Mouse (Mus musculus) kidney, adult 11 months (tissue): ENCODE results near the gene Rnasel.
"Not testable (repeated sequence)": the region's sequence is repeated elsewhere in the genome, so short reads cannot be mapped to it uniquely, and the experiment has no call there.

ENCODE experiments used
- DNase-seq: peaks from one replicate; pipeline ENCODE4 v3.0.0; 2022

The Rnasel gene

DNA sequence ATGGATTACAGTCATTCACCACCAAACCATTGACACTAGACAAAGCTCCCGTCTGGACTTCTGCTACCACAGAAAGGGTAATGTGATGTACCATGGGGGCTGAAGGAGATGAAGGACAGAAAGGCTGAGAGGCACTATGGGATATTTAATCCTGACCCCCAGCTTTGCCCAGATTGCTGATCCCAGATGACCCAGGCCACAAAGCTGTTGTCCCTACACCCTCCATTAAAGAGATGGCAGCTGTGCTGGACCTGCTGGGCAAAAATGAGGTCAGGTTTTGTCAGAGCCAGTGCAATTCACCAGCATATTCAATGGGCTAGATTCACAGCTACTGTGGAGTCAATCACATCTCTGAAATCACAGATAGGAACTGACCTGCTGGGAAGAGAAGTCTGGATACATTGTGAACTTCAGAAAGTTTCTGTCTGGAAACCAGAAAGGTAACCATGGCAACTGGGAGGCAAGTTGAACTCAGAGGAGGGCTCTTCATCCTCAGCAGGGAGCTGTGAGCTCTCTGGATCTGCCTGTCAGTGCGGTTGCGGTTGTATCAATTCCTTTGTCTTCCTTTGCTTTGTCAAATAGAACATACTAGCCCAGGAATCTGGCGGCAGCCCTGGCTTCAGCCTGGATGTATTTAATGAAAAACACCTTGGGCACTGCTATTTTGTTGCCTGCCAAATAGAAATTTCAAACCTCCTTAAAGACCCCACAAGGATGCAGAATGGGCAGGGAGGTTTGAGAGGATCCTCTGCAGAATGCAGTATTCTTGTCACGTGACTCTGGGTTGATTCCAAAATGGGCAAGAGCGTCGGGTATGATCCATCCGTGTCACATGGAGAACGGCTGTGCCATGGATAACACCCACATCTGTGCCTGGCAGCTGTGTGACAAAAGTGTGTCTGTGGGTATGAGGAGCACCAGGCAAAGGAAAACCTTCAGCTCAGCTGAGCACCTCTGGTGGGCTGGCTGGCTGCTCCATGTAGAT, 11.8 kb upstream of the Rnasel start:
- DNase-seq, result no peak

GRCm38 (mm10) chr1:153739437-153740015, 9.7 kb upstream of the Rnasel start:
- no peak for DNase-seq

DNA sequence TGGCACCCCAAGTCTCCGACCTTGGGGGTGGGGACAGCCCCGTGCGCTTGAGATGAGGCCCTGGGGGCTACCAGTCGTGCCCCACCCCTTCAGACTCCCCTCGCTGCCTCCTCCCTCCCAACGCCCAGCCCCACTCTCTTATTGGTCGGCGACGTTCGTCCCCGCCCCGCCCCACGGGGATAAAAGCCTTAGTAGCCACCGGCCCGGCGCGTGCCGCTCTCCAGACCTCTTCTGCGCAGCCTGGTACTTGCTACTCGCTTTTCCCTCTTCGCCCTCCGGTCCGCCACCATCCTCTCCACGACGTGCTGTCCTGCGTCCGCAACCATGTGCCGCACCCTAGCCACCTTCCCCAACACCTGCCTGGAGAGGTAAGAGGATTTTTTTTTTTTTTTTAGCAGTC, 9.1 kb upstream of the Rnasel start, which contains the start of gene Rgs16:
Gene Rgs16, plus strand, starts transcription at position 205 of the 400 bp plus-strand sequence.
- peak; percentile 57 for DNase-seq

DNA sequence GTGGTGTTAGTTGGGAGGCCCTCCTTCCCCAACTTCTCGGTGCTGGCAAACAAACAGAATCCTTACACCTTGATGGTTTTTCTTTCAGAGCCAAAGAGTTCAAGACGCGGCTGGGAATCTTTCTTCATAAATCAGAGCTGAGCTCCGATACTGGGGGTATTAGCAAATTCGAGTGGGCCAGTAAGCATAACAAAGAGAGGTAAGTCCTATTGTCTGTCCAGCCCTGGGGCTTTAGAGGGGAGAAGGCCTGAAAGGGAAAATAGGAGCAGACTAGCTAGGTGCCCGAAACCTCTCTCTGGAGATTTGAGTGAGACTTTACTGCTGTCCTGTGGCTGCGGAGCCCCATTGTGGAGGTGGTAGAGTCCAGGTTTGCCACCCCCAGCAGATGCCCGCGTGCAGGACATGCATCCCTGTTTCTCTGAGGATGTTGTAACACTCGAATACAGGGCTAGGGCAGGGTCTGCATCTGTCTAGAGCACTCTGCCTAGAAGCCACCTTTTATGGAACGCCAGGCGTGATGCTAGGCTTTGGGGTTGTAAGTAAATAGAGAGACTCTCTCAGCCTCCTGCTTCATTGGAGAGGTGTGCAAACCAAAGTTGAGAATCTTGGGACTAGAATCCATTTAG, 8.3 kb upstream of the Rnasel start:
- DNase-seq, result no peak

DNA sequence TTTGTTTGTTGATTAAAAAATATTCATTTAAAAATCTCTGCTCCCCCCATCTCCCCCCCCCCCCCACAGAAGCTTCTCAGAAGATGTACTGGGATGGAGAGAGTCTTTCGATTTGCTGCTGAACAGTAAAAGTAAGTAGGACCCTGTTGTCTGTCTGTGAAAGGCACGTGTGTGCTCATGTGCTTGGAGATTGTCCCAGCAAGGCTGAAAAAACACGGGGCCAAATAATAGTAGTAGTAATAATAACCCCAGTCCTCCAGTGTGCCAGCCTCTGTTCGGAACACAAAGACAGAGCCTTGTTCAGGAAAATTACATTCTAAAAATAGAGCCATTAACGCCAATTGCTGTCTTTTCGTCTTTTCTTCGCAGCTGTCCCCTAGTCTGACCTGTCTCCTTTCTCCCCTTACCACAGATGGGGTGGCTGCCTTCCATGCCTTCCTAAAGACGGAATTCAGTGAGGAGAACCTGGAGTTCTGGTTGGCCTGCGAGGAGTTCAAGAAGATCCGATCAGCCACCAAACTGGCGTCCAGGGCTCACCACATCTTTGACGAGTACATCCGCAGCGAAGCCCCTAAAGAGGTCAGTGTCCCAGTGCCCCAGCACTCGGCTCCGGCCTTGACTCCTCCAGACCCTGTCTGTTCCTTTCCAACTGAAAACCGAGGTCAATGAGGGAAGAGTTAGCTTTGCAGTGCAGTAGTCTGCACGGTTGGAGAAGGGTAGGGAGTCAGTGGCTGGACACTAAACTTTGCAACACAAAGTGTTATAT, 7.5 kb upstream of the Rnasel start:
- no peak for DNase-seq

DNA sequence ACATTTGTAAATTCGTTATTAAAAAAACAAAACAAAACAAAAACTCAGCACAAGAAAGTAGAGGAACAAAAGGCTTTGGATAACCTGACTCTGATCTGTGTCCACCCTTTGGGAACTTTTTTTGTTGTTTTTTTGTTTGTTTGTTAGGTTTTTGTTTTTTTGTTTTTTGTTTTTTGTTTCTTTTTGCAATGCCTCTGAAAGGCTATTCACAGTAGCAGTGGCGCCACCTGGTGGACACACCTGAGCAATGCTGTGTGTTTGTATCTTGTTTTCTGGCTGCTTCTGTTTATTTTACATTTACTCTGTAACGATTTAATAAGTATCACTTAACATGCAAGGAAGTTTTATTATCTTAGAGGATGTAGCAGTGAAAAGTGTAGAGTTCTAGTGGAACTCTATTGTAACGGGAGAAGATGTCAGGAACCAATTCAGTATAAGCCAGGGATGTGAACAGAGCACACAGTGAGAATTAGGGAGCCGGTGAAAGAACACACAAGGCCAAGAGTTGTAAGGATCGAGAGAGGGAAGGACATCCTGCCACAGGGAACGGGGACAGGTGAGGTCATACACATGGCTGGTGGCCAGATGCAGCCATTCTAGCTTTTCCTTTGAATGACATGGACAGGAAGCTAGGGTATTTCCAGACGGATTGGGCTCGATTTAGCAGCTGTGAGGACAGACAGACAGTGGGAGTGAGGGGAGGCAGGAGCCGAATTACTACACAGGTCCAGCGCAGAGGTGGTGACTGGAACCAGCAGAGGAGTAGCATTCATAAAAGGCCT, 6.7 kb upstream of the Rnasel start:
- peak; percentile 45 for DNase-seq

DNA sequence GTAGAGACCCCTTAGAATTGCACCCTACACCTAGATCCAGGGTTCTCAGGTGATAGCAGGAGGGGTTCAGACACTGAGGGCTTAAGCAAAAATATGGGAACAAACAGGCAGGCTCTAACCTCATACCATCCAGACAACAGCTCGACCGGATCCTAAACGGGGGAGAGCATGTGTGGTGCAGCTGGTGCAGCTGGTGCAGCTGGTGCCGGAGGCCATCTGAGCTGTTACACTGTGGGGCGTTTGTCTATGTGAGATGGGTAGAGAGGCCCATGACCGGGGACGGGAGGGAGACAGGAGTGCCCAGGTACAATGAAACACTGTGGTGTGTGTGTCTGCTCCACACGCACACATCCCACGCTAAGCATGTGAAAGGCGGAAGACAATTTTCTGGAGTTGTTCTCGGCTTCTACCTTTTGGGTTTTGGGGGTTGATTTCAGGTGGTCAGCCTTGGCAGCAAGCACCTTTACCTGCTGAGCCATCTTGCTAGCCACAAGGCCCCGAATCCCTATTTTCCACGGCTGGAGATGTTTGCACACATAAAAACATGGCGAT, 3.0 kb upstream of the Rnasel start:
- DNase-seq, result no peak

DNA sequence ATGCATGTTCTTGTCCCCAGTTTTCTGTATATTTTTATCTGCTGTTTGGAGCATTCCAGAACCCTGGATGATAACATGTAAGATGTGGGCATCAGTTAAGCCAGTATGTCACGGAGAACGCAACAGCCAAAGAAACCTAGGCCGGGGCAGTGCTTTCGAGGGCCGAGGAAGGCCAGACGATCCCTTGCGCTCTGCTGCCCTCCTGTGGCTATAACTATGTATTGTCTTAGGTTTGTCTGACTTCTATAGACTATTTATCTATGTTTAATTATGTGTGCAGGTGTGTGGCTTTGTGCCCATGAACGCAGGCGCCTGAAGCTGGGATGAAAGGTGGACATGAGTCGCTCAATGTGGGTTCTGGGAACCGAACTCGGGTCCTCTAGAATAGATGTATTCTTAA, 2.5 kb upstream of the Rnasel start:
- DNase-seq, result peak; percentile 43

- no peak for DNase-seq
Measured at GRCm38 (mm10) chr1:153747861-153748530, 1.2 kb upstream of the Rnasel start.

DNA sequence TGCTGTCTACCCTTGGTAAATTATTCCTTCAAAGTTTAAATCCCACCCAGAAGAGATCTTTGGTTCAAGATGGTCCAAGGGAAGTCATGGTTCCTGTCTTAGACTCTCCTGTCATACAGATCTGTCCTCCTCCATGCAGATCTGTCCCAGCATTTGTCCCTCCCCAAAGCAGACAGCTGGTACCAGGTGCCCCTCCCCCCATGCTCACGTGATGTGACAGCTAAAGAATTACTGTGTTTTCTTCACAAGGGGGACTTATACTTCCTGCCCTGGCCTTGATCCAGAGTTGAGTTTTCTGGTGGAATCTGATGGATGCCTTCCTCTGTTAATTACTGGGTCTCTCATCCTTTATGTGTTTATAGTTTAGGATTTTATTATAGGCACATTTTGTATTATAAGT, 677 bp upstream of the Rnasel start:
- peak; percentile 33 for DNase-seq

DNA sequence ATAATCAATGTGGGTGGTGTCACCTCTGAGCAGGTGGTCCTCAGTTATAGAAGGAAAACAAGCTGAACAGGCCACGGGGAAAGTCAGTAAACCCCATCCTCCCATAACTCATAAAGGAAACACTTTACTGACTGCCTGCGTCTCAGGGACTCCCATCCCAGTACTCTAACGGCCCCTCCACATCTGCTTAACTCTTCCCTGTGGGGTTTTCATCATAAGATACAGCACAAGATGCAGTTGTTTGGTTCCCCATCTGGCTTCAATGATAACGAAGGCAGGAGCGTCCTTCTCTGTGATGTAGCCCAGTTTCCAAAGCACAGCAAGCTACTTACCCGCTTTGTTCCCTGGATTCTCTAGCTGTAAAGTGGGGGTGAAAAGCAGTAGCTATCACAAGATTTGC, 828 bp downstream of the Rnasel start:
- no peak for DNase-seq

- peak; percentile 12 for DNase-seq
Measured at GRCm38 (mm10) chr1:153751763-153752301, 2.6 kb downstream of the Rnasel start.

DNA sequence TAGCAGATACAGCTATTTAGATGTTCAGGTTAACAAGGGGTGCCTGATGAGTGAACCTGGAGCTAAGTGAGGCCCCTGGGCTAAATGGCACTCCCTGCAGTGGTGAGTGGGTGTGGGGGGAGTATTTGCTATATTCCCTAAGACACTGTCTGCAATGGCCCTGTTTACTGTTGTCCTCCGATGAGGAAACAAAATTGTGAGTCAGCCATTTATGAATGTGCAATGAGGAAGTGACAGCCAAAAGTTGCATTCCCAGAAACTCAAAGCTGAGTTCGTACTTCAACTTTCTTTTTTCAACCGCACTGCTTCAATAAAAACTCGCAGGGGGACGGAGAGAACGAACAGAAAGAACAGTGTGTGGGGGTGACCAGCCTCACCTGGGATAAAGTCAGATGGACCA, 3.3 kb downstream of the Rnasel start:
- no peak for DNase-seq

DNA sequence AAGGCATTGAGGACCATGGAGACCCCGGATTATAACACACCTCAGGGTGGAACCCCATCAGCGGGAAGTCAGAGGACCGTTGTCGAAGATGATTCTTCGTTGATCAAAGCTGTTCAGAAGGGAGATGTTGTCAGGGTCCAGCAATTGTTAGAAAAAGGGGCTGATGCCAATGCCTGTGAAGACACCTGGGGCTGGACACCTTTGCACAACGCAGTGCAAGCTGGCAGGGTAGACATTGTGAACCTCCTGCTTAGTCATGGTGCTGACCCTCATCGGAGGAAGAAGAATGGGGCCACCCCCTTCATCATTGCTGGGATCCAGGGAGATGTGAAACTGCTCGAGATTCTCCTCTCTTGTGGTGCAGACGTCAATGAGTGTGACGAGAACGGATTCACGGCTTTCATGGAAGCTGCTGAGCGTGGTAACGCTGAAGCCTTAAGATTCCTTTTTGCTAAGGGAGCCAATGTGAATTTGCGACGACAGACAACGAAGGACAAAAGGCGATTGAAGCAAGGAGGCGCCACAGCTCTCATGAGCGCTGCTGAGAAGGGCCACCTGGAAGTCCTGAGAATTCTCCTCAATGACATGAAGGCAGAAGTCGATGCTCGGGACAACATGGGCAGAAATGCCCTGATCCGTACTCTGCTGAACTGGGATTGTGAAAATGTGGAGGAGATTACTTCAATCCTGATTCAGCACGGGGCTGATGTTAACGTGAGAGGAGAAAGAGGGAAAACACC, 4.7 kb downstream of the Rnasel start:
- DNase-seq, result no peak

- DNase-seq, result no peak
Measured at GRCm38 (mm10) chr1:153764136-153764535, 14.9 kb downstream of the Rnasel start.

- DNase-seq, result no peak
Measured at GRCm38 (mm10) chr1:153766298-153766697, 17.1 kb downstream of the Rnasel start.

DNA sequence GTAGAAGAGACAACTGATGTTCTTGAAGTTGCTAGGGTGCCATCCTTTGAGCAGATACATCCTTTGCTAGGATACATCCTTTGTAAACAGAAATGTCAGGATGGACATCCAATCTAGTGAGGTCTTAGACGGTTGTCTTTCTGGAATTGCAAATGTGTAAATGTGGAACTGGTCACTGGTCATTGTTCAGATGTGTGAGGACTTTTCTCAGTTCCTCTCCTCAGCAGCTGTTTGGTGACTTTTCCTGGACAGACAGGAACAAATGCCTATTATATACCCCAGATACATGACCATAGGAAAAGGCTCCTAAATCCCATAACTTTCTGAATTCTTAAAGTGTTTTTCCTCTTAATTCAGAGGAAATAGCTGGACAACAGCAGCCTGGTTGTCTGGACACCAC, 18.1 kb downstream of the Rnasel start:
- no peak for DNase-seq

GRCm38 (mm10) chr1:153768465-153768864, 19.2 kb downstream of the Rnasel start:
- DNase-seq, result no peak

DNA sequence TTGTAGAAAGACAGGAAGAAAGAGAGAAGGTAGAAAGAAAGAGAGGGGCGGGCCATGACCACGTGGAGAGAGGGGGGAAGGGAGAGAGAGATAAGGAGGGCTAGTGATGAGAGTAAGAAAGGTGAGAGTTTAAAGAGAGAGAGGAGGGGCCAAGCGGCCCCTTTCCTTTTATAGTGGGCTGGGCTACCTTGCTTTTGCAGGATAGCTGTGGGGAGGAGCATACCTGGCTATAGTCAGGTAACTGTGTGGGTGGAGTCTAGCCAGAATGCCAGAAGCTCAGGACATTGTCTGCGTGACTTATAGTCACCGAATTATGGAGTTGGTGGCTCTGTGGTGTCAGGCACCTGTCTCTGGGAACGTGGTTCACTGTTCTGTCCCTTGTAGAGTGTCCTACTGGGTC, 20.3 kb downstream of the Rnasel start:
- not testable (repeated sequence) for DNase-seq
